Mouse (Mus musculus) hindbrain, embryonic 13.5 days (tissue): ENCODE results near the gene Pramef8. TPM values are rescaled to one million over a fixed set of nuclear protein-coding genes. Genes with fewer than 3 reads are reported as not detected.
A peak's percentile ranks its signal among the peaks of the same experiment; 100 is the strongest.

Experiments
- ATAC-seq: fragments of 200-750 bp; cut with Nextera tagmentation; 2 replicates; pipeline ENCODE4 v1.8.0; 2017; ENCODE audit warnings: moderate TSS enrichment; ENCODE audit not compliant: low FRiP score
- H3K27ac ChIP-seq: fragments of 300-500 bp; sonication (generic); 2 replicates; pipeline ENCODE4 v1.5.1; 2015; ENCODE audit warnings: inconsistent platforms, mild to moderate bottlenecking, moderate library complexity
- H3K27me3 ChIP-seq: fragments of 300-500 bp; sonication (generic); 2 replicates; pipeline ENCODE4 v1.6.1; 2015; ENCODE audit warnings: mild to moderate bottlenecking, inconsistent platforms
- H3K36me3 ChIP-seq: fragments of 300-500 bp; sonication (generic); 2 replicates; pipeline ENCODE4 v1.6.1; 2015; ENCODE audit warnings: mild to moderate bottlenecking, inconsistent platforms
- H3K4me1 ChIP-seq: fragments of 300-500 bp; sonication (generic); replicated peaks from 2 replicates; pipeline ENCODE4 v1.6.1; 2015; ENCODE audit warnings: inconsistent platforms
- H3K4me2 ChIP-seq: fragments of 300-500 bp; sonication (generic); 2 replicates; pipeline ENCODE4 v1.6.1; 2015; ENCODE audit warnings: inconsistent platforms, mild to moderate bottlenecking, moderate library complexity
- H3K4me3 ChIP-seq: fragments of 300-500 bp; sonication (generic); 2 replicates; pipeline ENCODE4 v1.5.1; 2015; ENCODE audit warnings: mild to moderate bottlenecking, inconsistent platforms
- H3K9ac ChIP-seq: fragments of 300-500 bp; sonication (generic); 2 replicates; pipeline ENCODE4 v1.6.1; 2015; ENCODE audit warnings: mild to moderate bottlenecking, inconsistent platforms
- H3K9me3 ChIP-seq: fragments of 300-500 bp; sonication (generic); 2 replicates; pipeline ENCODE4 v1.6.1; 2016; ENCODE audit warnings: inconsistent platforms
- WGBS: fragments of 180-500 bp; shearing (Covaris S2); methylation state at CpG from one replicate; pipeline ENCODE4 v1.1.7; 2015; 5-methylcytosine and 5-hydroxymethylcytosine counted together
- polyA plus RNA-seq: library from polyadenylated mRNA; unstranded; fragments of >200 nt; fragmentation: Nextera tagmentation; extraction: Ambion mirVana; gene quantifications from 2 replicates; pipeline ENCODE4 v1.2.1, GENCODE M21; 2015

Gene Pramef8
- polyA plus RNA-seq: 23.5 and 26.6 TPM in 2 replicates

GRCm38 (mm10) chr4:143412219-143413092 is at the start of gene Pramef8:
Gene Pramef8 (plus strand): TSS chr4:143412426.
- Histone ChIP-seq H3K27ac (peak within 1 kb of the TSS; percentile 91), H3K9me3 (no peaks in the 10 kb centered on the region), H3K36me3 (peaks cover 34% of the 10 kb centered on the region), H3K4me2 (peak within 1 kb of the TSS; percentile 54), H3K27me3 (peaks cover 14% of the 10 kb centered on the region; the same call in 1 of the 2 replicates), H3K9ac (peak within 1 kb of the TSS; percentile 63), H3K4me1 (peaks cover 7% of the 10 kb centered on the region), H3K4me3 (peak within 1 kb of the TSS; percentile 53)
- peak; percentile 93 for ATAC-seq
- under 1% methylated on average over 50 of the region's 50 CpGs for WGBS

GRCm38 (mm10) chr4:143366415-143367041 is 45.7 kb upstream of the Pramef8 start:
- no peak overlapping the region; the same call in 1 of the 2 replicates for H3K9ac ChIP-seq
- WGBS: 46% methylated on average over 15 of the region's 15 CpGs

GRCm38 (mm10) chr4:143379480-143379879 is 32.7 kb upstream of the Pramef8 start:
- 0 out of 2 replicates have a peak overlapping the region, but pooled peaks have one; percentile 35 for H3K9ac ChIP-seq
- H3K27ac ChIP-seq: peak overlapping the region; percentile 56
- ATAC-seq: peak; percentile 59
- H3K27me3 ChIP-seq: peaks cover 4% of the 10 kb centered on the region; the same call in 1 of the 2 replicates
- no peaks in the 10 kb centered on the region for H3K9me3 ChIP-seq
- peak overlapping the region; percentile 43 for H3K4me2 ChIP-seq
- H3K4me1 ChIP-seq: peaks cover 18% of the 10 kb centered on the region
- no peaks in the 10 kb centered on the region for H3K36me3 ChIP-seq
- WGBS: 22% methylated on average over 7 of the region's 7 CpGs
- no peak overlapping the region for H3K4me3 ChIP-seq

More at GRCm38 (mm10) chr4:143366415-143367041, 45.7 kb upstream of the Pramef8 start:
- Histone ChIP-seq H3K9me3 (no peaks in the 10 kb centered on the region), H3K4me2 (no peak overlapping the region), H3K4me3 (no peak overlapping the region), H3K27me3 (0 out of 2 replicates have a peak, but pooled peaks cover 4% of the 10 kb centered on the region), H3K36me3 (no peaks in the 10 kb centered on the region), H3K4me1 (peaks cover 8% of the 10 kb centered on the region; the same call in 1 of the 2 replicates), H3K27ac (no peak overlapping the region)
- ATAC-seq: no peak

GRCm38 (mm10) chr4:143379931-143380715 is 32.1 kb upstream of the Pramef8 start:
- H3K4me3 ChIP-seq: no peak overlapping the region
- peaks cover 18% of the 10 kb centered on the region for H3K4me1 ChIP-seq
- H3K27ac ChIP-seq: peak overlapping the region; percentile 56
- WGBS: 11% methylated on average over 15 of the region's 15 CpGs
- H3K9ac ChIP-seq: 0 out of 2 replicates have a peak overlapping the region, but pooled peaks have one; percentile 35
- H3K4me2 ChIP-seq: peak overlapping the region; percentile 43
- peaks cover 4% of the 10 kb centered on the region; the same call in 1 of the 2 replicates for H3K27me3 ChIP-seq
- no peaks in the 10 kb centered on the region for H3K36me3 ChIP-seq
- peak; percentile 81 for ATAC-seq
- no peaks in the 10 kb centered on the region for H3K9me3 ChIP-seq

GRCm38 (mm10) chr4:143380716-143381004 is 31.6 kb upstream of the Pramef8 start:
- peaks cover 4% of the 10 kb centered on the region; the same call in 1 of the 2 replicates for H3K27me3 ChIP-seq
- peaks cover 18% of the 10 kb centered on the region for H3K4me1 ChIP-seq
- no peak overlapping the region for H3K9ac ChIP-seq
- ATAC-seq: no peak
- H3K4me3 ChIP-seq: no peak overlapping the region
- 1% methylated on average over 5 of the region's 5 CpGs for WGBS
- no peaks in the 10 kb centered on the region for H3K9me3 ChIP-seq
- H3K27ac ChIP-seq: no peak overlapping the region
- no peaks in the 10 kb centered on the region for H3K36me3 ChIP-seq
- no peak overlapping the region for H3K4me2 ChIP-seq

GRCm38 (mm10) chr4:143382163-143382562 is 30.1 kb upstream of the Pramef8 start:
- 63% methylated on average over 3 of the region's 3 CpGs for WGBS
- no peaks in the 10 kb centered on the region for H3K9me3 ChIP-seq

GRCm38 (mm10) chr4:143383646-143384045 is 28.6 kb upstream of the Pramef8 start:
- WGBS: 42% methylated on average over 4 of the region's 4 CpGs
- no peak overlapping the region for H3K27ac ChIP-seq
- no peak overlapping the region for H3K4me2 ChIP-seq
- no peak overlapping the region for H3K9ac ChIP-seq
- H3K27me3 ChIP-seq: no peaks in the 10 kb centered on the region
- ATAC-seq: no peak
- H3K4me3 ChIP-seq: no peak overlapping the region
- no peaks in the 10 kb centered on the region for H3K36me3 ChIP-seq
- H3K9me3 ChIP-seq: no peaks in the 10 kb centered on the region
- peaks cover 18% of the 10 kb centered on the region for H3K4me1 ChIP-seq

More at GRCm38 (mm10) chr4:143382163-143382562, 30.1 kb upstream of the Pramef8 start:
- no peak overlapping the region for H3K4me2 ChIP-seq
- 0 out of 2 replicates have a peak, but pooled peaks cover 4% of the 10 kb centered on the region for H3K27me3 ChIP-seq
- peaks cover 18% of the 10 kb centered on the region for H3K4me1 ChIP-seq
- 0 out of 2 replicates have a peak overlapping the region, but pooled peaks have one; percentile 24 for H3K9ac ChIP-seq
- no peak overlapping the region for H3K27ac ChIP-seq
- no peak overlapping the region for H3K4me3 ChIP-seq
- H3K36me3 ChIP-seq: no peaks in the 10 kb centered on the region
- no peak for ATAC-seq

GRCm38 (mm10) chr4:143388955-143389702 is 23.1 kb upstream of the Pramef8 start:
- Histone ChIP-seq H3K9me3 (no peaks in the 10 kb centered on the region), H3K9ac (peak overlapping the region; percentile 61), H3K36me3 (no peaks in the 10 kb centered on the region), H3K27me3 (no peaks in the 10 kb centered on the region), H3K4me3 (peak overlapping the region; percentile 37), H3K4me2 (peak overlapping the region; percentile 57), H3K4me1 (no peaks in the 10 kb centered on the region), H3K27ac (no peak overlapping the region)
- ATAC-seq: peak; percentile 83
- 10% methylated on average over 35 of the region's 43 CpGs for WGBS

- Histone ChIP-seq H3K4me1 (no peaks in the 10 kb centered on the region), H3K4me3 (no peak within 1 kb of the TSS), H3K36me3 (no peaks in the 10 kb centered on the region), H3K27ac (no peak within 1 kb of the TSS), H3K27me3 (peaks cover 12% of the 10 kb centered on the region; the same call in 1 of the 2 replicates), H3K4me2 (no peak within 1 kb of the TSS), H3K9ac (no peak within 1 kb of the TSS), H3K9me3 (no peaks in the 10 kb centered on the region)
- 81% methylated on average over 26 of the region's 26 CpGs for WGBS
- ATAC-seq: no peak
Measured at GRCm38 (mm10) chr4:143394181-143394580, 18.0 kb upstream of the Pramef8 start, which contains the start of gene Pramel1. Gene Pramel1 (plus strand): TSS chr4:143394428.

GRCm38 (mm10) chr4:143411566-143412218 is 534 bp upstream of the Pramef8 start:
- H3K9me3 ChIP-seq: no peaks in the 10 kb centered on the region
- 73% methylated on average over 5 of the region's 5 CpGs for WGBS
- peak overlapping the region; percentile 53 for H3K4me3 ChIP-seq
- peaks cover 7% of the 10 kb centered on the region for H3K4me1 ChIP-seq
- H3K27me3 ChIP-seq: peaks cover 17% of the 10 kb centered on the region; the same call in 1 of the 2 replicates
- peak; percentile 38 for ATAC-seq
- peaks cover 26% of the 10 kb centered on the region for H3K36me3 ChIP-seq
- H3K4me2 ChIP-seq: peak overlapping the region; percentile 54
- H3K9ac ChIP-seq: peak overlapping the region; percentile 63
- peak overlapping the region; percentile 91 for H3K27ac ChIP-seq

GRCm38 (mm10) chr4:143413621-143414020 is 1.4 kb downstream of the Pramef8 start:
- no peak overlapping the region for H3K9ac ChIP-seq
- peaks cover 8% of the 10 kb centered on the region; the same call in 1 of the 2 replicates for H3K27me3 ChIP-seq
- no peak overlapping the region; the same call in 1 of the 2 replicates for H3K4me2 ChIP-seq
- H3K9me3 ChIP-seq: no peaks in the 10 kb centered on the region
- no peak overlapping the region for H3K4me3 ChIP-seq
- peaks cover 45% of the 10 kb centered on the region for H3K36me3 ChIP-seq
- H3K4me1 ChIP-seq: peaks cover 12% of the 10 kb centered on the region
- no peak overlapping the region for H3K27ac ChIP-seq
- no peak for ATAC-seq
- WGBS: 92% methylated on average over 1 of the region's 1 CpGs
